Mouse (Mus musculus) midbrain, embryonic 16.5 days (tissue): ENCODE data around the gene Tpbgl. TPM values are rescaled to one million over a fixed set of nuclear protein-coding genes. Genes with fewer than 3 reads are reported as not detected.

Experiments used
- ATAC-seq: fragments of 200-750 bp; cut with Nextera tagmentation; 2 replicates; pipeline ENCODE4 v1.8.0; 2017; ENCODE audit warnings: moderate TSS enrichment
- H3K27ac ChIP-seq: fragments of 300-500 bp; sonication (generic); 2 replicates; pipeline ENCODE4 v1.5.1; 2014; ENCODE audit warnings: mild to moderate bottlenecking, low read length, mixed read lengths
- H3K27me3 ChIP-seq: fragments of 300-500 bp; sonication (generic); 2 replicates; pipeline ENCODE4 v1.6.1; 2014; ENCODE audit warnings: low read depth, low read length, mixed read lengths; ENCODE audit not compliant: control insufficient read depth, insufficient read depth
- H3K36me3 ChIP-seq: fragments of 300-500 bp; sonication (generic); 2 replicates; pipeline ENCODE4 v1.6.1; 2014; ENCODE audit warnings: mild to moderate bottlenecking, low read length, moderate library complexity, mixed read lengths; ENCODE audit not compliant: control insufficient read depth, insufficient read depth
- H3K4me1 ChIP-seq: fragments of 300-500 bp; sonication (generic); 2 replicates; pipeline ENCODE4 v1.6.1; 2014; ENCODE audit warnings: mild to moderate bottlenecking, low read length, mixed read lengths; ENCODE audit not compliant: control insufficient read depth, insufficient read depth
- H3K4me2 ChIP-seq: fragments of 300-500 bp; sonication (generic); 2 replicates; pipeline ENCODE4 v1.6.1; 2014; ENCODE audit warnings: mild to moderate bottlenecking, low read length, mixed read lengths
- H3K4me3 ChIP-seq: fragments of 300-500 bp; sonication (generic); 2 replicates; pipeline ENCODE4 v1.5.1; 2014; ENCODE audit warnings: low read depth, mild to moderate bottlenecking, low read length, moderate library complexity, mixed read lengths
- H3K9ac ChIP-seq: fragments of 300-500 bp; sonication (generic); 2 replicates; pipeline ENCODE4 v1.6.1; 2014; ENCODE audit warnings: low read depth, low read length, mixed read lengths
- H3K9me3 ChIP-seq: fragments of 300-500 bp; sonication (generic); replicated peaks from 2 replicates; pipeline ENCODE4 v1.6.1; 2014; ENCODE audit warnings: mild to moderate bottlenecking, low read length, mixed read lengths; ENCODE audit not compliant: control insufficient read depth, poor library complexity, severe bottlenecking
- WGBS: fragments of 180-500 bp; shearing (Covaris S2); extraction: QIAGEN DNeasy Blood & Tissue Kit; methylation state at CpG from one replicate; pipeline ENCODE4 v1.1.7; 2014; 5-methylcytosine and 5-hydroxymethylcytosine counted together
- polyA plus RNA-seq: library from polyadenylated mRNA; unstranded; fragments of >200 nt; fragmentation: Nextera tagmentation; extraction: Ambion mirVana; gene quantifications from 2 replicates; pipeline ENCODE4 v1.2.1, GENCODE M21; 2015

Gene Tpbgl
- polyA plus RNA-seq, 1 experiment from 2014 or later: 1.6 TPM

- H3K4me3 ChIP-seq: no peak overlapping the region
- H3K9me3 ChIP-seq: no peaks in the 10 kb centered on the region
- no peak overlapping the region for H3K9ac ChIP-seq
- H3K27ac ChIP-seq: no peak overlapping the region
- H3K4me2 ChIP-seq: no peak overlapping the region
- H3K27me3 ChIP-seq: peaks cover 7% of the 10 kb centered on the region
- ATAC-seq: 0 out of 2 replicates have a peak, but pooled peaks have one; percentile 62
- no peaks in the 10 kb centered on the region for H3K4me1 ChIP-seq
- H3K36me3 ChIP-seq: no peaks in the 10 kb centered on the region
- 4% methylated on average over 3 of the region's 3 CpGs for WGBS
Measured at GRCm38 (mm10) chr7:99618860-99619259, 8.0 kb downstream of the Tpbgl start.

- Histone ChIP-seq H3K27me3 (peaks cover 7% of the 10 kb centered on the region), H3K9ac (no peak overlapping the region), H3K4me2 (no peak overlapping the region), H3K9me3 (no peaks in the 10 kb centered on the region), H3K4me3 (no peak overlapping the region), H3K4me1 (no peaks in the 10 kb centered on the region), H3K27ac (no peak overlapping the region), H3K36me3 (no peaks in the 10 kb centered on the region)
- 91% methylated on average over 2 of the region's 2 CpGs for WGBS
- ATAC-seq: no peak
Measured at GRCm38 (mm10) chr7:99618264-99618663, 8.6 kb downstream of the Tpbgl start.

- no peak overlapping the region for H3K9ac ChIP-seq
- H3K27ac ChIP-seq: no peak overlapping the region
- H3K9me3 ChIP-seq: no peaks in the 10 kb centered on the region
- H3K36me3 ChIP-seq: peaks cover 13% of the 10 kb centered on the region; the same call in 1 of the 2 replicates
- ATAC-seq: no peak
- no peaks in the 10 kb centered on the region for H3K27me3 ChIP-seq
- H3K4me1 ChIP-seq: no peaks in the 10 kb centered on the region
- WGBS: 66% methylated on average over 2 of the region's 2 CpGs
- no peak overlapping the region for H3K4me2 ChIP-seq
- no peak overlapping the region for H3K4me3 ChIP-seq
Measured at GRCm38 (mm10) chr7:99607632-99608031, 19.3 kb downstream of the Tpbgl start.

- no peak overlapping the region for H3K27ac ChIP-seq
- no peaks in the 10 kb centered on the region for H3K4me1 ChIP-seq
- no peaks in the 10 kb centered on the region for H3K27me3 ChIP-seq
- WGBS: 56% methylated on average over 3 of the region's 3 CpGs
- peaks cover 17% of the 10 kb centered on the region; the same call in 1 of the 2 replicates for H3K36me3 ChIP-seq
- no peaks in the 10 kb centered on the region for H3K9me3 ChIP-seq
- H3K4me3 ChIP-seq: no peak overlapping the region
- no peak overlapping the region for H3K9ac ChIP-seq
- no peak overlapping the region for H3K4me2 ChIP-seq
- ATAC-seq: no peak
Measured at GRCm38 (mm10) chr7:99606766-99607165, 20.1 kb downstream of the Tpbgl start.

GRCm38 (mm10) chr7:99606303-99606702 is 20.6 kb downstream of the Tpbgl start:
- H3K9me3 ChIP-seq: no peaks in the 10 kb centered on the region
- H3K9ac ChIP-seq: no peak overlapping the region
- H3K4me2 ChIP-seq: no peak overlapping the region
- peaks cover 22% of the 10 kb centered on the region for H3K36me3 ChIP-seq
- H3K4me3 ChIP-seq: no peak overlapping the region
- H3K27me3 ChIP-seq: no peaks in the 10 kb centered on the region
- 85% methylated on average over 11 of the region's 11 CpGs for WGBS
- no peak overlapping the region for H3K27ac ChIP-seq
- no peaks in the 10 kb centered on the region for H3K4me1 ChIP-seq
- ATAC-seq: no peak

GRCm38 (mm10) chr7:99605058-99605457 is 21.8 kb downstream of the Tpbgl start:
- no peaks in the 10 kb centered on the region for H3K9me3 ChIP-seq
- H3K4me3 ChIP-seq: no peak overlapping the region
- H3K27me3 ChIP-seq: no peaks in the 10 kb centered on the region
- WGBS: 91% methylated on average over 2 of the region's 2 CpGs
- H3K27ac ChIP-seq: no peak overlapping the region
- H3K4me1 ChIP-seq: no peaks in the 10 kb centered on the region
- ATAC-seq: no peak
- no peak overlapping the region for H3K4me2 ChIP-seq
- H3K9ac ChIP-seq: no peak overlapping the region
- H3K36me3 ChIP-seq: peaks cover 34% of the 10 kb centered on the region

- H3K9ac ChIP-seq: no peak overlapping the region
- H3K27ac ChIP-seq: no peak overlapping the region
- no peak overlapping the region for H3K4me3 ChIP-seq
- 84% methylated on average over 8 of the region's 8 CpGs for WGBS
- H3K36me3 ChIP-seq: peaks cover 40% of the 10 kb centered on the region
- no peaks in the 10 kb centered on the region for H3K4me1 ChIP-seq
- no peaks in the 10 kb centered on the region for H3K9me3 ChIP-seq
- H3K4me2 ChIP-seq: no peak overlapping the region
- no peak for ATAC-seq
- H3K27me3 ChIP-seq: no peaks in the 10 kb centered on the region
Measured at GRCm38 (mm10) chr7:99603875-99604662, 22.8 kb downstream of the Tpbgl start.

- Histone ChIP-seq H3K27ac (no peak overlapping the region), H3K4me1 (no peaks in the 10 kb centered on the region), H3K4me3 (no peak overlapping the region), H3K36me3 (peaks cover 50% of the 10 kb centered on the region), H3K9ac (no peak overlapping the region), H3K4me2 (no peak overlapping the region), H3K9me3 (no peaks in the 10 kb centered on the region), H3K27me3 (no peaks in the 10 kb centered on the region)
- no peak for ATAC-seq
- WGBS: 75% methylated on average over 4 of the region's 4 CpGs
Measured at GRCm38 (mm10) chr7:99598722-99599121, 28.2 kb downstream of the Tpbgl start.

- Histone ChIP-seq H3K36me3 (peaks cover 38% of the 10 kb centered on the region), H3K9me3 (no peaks in the 10 kb centered on the region), H3K9ac (no peak overlapping the region), H3K4me3 (no peak overlapping the region), H3K27ac (no peak overlapping the region), H3K4me1 (no peaks in the 10 kb centered on the region), H3K27me3 (no peaks in the 10 kb centered on the region), H3K4me2 (no peak overlapping the region)
- WGBS: 88% methylated on average over 15 of the region's 15 CpGs
- no peak for ATAC-seq
Measured at GRCm38 (mm10) chr7:99593868-99594803, 32.8 kb downstream of the Tpbgl start.
